Mouse (Mus musculus) spleen, embryonic (tissue): ENCODE measurements around the gene Mtch1.

Source experiments
- CTCF ChIA-PET: fragments of 350-600 bp; sonication (Branson Sonifier 250); formaldehyde crosslinking; loops from one replicate; lab custom pipeline; 2022; lab: Charles Lee

Mtch1 gene

GRCm38 (mm10) chr17:29315672-29316465 is 31.9 kb downstream of the Mtch1 start:
- CTCF ChIA-PET, result no interaction called here

- CTCF ChIA-PET, result no interaction called here
Measured at GRCm38 (mm10) chr17:29313300-29313699, 34.4 kb downstream of the Mtch1 start.

DNA sequence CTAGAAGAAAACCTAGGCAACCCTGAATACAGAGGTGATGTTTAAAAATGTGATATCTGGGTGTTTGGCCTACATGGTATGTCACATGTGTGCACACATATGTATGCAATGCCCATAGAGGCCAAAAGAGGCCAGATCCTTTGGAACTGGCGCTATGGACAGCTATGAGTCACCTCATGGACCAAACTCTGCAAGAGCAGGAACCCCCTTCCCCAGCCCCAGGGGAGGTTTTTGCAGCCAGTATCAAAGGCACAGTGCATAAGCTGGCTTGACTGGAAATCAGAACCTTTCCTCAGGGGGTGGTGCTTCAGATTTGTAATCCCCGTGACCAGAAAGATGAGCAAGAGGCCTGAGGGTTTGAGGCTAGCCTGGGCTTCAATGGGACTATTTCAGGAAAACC is 35.7 kb downstream of the Mtch1 start:
- CTCF ChIA-PET, result no interaction called here

DNA sequence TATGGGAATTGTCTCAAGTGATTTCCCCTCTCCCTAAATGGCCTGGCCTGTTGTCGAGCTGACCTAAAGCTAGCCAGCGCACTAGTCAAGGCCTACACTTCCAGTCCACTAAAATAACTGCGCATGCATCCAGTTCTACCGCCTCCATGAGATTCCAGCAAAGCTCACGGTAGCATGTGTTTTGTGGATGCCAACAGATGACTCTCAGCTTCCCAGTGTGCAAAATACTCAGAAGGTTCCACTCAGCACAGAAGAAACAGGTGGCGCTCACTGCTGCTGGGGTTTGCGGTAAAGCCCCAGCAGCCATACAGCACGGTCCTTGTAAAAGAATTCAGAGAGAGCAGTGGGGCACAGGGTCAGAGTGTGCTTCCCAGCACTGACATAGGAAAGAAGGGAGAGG is 36.1 kb downstream of the Mtch1 start:
- CTCF ChIA-PET, result interaction anchor here (0.6 kb wide), 1 partner anchor 36 kb away, joined by 3 read pairs; no protein-coding TSS in a partner anchor

DNA sequence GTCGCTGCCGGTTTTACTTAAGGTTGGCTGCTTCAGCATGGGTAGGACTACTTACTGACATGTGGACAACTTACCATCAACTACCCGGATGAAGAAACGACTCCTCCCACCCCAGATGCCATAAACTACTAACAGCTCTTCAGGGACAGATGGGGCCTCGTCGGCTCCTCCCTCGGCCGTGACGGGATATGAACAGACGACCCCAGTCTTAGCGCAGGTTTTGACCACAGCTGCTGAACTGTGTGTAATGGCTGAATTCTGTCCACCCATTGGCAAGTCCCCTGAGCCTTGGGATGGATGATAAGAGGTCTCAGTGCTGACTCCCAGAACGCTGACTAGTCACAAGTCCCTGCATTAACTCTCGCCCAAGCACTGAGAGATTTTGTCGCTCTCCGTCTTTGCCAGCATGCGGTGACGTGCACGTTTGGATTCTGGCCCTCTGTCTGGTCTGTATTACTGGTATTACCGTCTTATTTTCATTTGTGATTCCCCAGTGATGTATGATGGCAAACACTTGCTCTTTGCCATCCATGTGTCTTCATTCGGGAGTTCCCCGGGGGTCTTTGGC is 37.6 kb downstream of the Mtch1 start:
- CTCF ChIA-PET, result interaction anchor here (0.6 kb wide), 1 partner anchor 14 kb away, joined by 3 read pairs; no protein-coding TSS in a partner anchor

GRCm38 (mm10) chr17:29305871-29306270 is 41.9 kb downstream of the Mtch1 start:
- CTCF ChIA-PET, result interaction anchor here (1.6 kb wide), 1 partner anchor 41 kb away, joined by 3 read pairs; the partner anchor contains the start of gene Ppil1

- CTCF ChIA-PET, result interaction anchor here (1.4 to 1.6 kb wide), 2 partner anchors 8 to 41 kb away, joined by 3 to 4 read pairs; partner anchors contain the start of gene Ppil1
Measured at GRCm38 (mm10) chr17:29305058-29305806, 42.5 kb downstream of the Mtch1 start.

GRCm38 (mm10) chr17:29304376-29305057 is 43.2 kb downstream of the Mtch1 start:
- CTCF ChIA-PET, result interaction anchor here (1.4 to 1.6 kb wide), 2 partner anchors 8 to 40 kb away, joined by 3 to 4 read pairs; partner anchors contain the start of gene Ppil1

DNA sequence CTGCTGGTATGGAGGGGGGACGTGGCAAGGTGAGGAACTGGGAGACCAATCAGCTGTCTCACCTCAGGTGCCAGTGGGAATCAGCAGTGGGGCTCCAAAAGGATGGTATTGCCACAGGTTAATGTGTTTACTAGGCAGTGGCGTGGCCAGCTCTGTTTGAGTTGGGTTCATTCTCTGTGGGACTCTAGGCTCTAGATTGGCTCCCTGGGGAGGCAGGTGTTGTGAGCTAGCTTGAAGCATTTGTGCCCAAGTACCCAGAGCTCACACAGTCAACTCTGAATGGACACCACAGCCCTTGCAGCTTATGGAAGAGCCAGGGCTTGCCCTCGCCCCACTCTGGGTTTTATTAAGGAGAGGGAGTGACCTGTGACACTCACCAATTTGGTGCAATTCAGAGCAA is 43.9 kb downstream of the Mtch1 start:
- CTCF ChIA-PET, result interaction anchor here (1.4 kb wide), 1 partner anchor 9 kb away, joined by 4 read pairs; no protein-coding TSS in a partner anchor

DNA sequence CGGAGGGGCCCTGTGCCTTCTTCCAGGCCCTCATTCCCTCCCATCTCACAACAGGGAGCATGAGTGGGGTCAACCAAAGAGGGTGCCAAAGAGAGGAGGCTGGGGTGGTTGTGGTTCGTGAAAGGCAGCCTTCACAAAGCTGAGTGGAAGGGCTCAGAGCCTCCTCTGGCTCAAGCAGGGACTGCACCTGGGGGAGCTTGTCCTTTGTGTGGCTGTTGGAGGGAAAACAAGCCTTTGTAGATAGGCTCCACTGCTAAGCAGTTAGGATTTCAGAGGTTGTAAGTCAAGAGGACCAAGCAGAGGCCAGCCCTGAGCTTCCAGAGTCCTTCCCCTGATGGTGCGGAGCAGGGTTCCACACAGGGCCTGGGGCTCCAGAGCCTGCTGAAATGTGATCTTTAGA is 44.6 kb downstream of the Mtch1 start:
- CTCF ChIA-PET, result no interaction called here

DNA sequence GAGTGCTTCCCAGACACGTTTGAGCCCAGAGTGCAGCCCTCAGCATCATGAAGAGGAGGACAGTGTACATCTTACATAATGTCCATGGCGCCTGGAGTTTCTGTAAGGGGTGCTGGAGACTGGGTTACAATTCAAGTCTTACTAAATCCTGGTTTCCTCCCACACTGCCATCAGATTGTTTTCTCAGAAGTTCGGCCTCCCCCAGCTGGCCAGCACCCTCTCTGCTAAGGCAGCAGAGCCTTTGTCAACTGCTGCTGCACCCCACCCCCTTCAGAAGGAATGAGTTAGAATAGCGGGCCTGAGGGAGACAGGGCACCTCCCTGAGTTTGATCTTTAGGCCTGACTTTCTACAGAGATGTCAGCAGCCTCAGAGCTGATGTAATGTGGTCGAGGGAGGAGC is 45.6 kb downstream of the Mtch1 start:
- CTCF ChIA-PET, result no interaction called here

DNA sequence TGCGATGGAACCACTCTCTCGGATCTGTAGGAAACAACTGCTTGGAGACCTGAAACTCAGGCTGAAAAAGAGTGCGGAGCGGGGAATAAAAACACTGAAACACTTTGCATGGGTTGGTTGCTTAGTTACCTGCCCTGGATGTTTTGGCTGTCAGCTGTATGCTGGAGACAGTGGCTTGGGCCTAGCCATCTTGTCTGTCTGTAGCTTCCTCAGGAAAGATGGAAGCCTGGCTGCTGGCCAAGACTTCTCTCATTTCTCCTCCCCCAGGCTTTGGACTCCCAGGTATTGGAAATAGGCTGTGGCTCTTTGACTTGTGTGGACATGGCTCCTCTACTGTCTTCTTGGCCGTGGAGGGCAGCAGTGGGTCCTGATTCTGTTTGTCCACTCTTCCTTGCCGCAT is 46.3 kb downstream of the Mtch1 start:
- CTCF ChIA-PET, result interaction anchor here (0.6 kb wide), 1 partner anchor 39 kb away, joined by 4 read pairs; no protein-coding TSS in a partner anchor

DNA sequence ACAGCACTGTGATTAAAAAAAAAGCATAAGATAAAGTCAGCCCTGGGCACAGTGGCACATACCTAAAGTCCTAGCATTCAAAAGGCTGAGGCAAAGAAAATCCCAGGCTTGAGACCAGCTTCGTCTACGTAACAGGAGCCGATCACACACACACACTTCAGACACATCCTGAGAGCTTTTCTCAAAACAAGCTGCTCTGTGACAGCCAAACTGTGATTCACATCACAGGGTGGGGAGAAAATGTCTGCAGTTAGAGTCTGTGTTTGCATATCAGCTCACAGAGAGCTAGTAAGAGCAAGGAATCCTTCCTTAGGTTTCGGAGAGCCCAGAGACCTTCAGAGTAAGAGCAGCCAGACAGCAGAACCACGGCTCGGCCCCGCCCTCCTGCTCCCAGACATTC is 46.8 kb downstream of the Mtch1 start:
- CTCF ChIA-PET, result no interaction called here

- CTCF ChIA-PET, result no interaction called here
Measured at GRCm38 (mm10) chr17:29299282-29299681, 48.5 kb downstream of the Mtch1 start.

- CTCF ChIA-PET, result no interaction called here
Measured at GRCm38 (mm10) chr17:29297813-29298212, 49.9 kb downstream of the Mtch1 start.

- CTCF ChIA-PET, result no interaction called here
Measured at GRCm38 (mm10) chr17:29297321-29297720, 50.4 kb downstream of the Mtch1 start.

DNA sequence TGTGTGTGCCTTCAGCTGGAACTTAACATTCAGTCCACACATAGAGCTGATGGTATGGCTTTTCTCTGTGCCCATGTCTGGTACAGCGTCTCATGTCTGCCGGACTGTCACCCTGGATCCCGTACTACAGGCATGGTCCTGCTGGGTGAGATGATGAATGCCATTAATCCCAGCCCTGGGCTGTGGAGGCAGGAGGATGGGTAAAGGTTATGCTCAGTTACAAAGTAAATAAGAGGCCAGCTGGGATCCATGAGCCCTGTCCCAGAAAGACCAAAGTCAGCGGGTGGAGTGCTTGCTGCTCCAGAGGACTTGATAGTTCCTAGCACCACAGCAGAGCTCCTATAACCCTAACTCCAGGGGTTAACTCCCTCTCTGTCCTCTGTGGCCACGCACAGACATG is 51.9 kb downstream of the Mtch1 start:
- CTCF ChIA-PET, result no interaction called here

DNA sequence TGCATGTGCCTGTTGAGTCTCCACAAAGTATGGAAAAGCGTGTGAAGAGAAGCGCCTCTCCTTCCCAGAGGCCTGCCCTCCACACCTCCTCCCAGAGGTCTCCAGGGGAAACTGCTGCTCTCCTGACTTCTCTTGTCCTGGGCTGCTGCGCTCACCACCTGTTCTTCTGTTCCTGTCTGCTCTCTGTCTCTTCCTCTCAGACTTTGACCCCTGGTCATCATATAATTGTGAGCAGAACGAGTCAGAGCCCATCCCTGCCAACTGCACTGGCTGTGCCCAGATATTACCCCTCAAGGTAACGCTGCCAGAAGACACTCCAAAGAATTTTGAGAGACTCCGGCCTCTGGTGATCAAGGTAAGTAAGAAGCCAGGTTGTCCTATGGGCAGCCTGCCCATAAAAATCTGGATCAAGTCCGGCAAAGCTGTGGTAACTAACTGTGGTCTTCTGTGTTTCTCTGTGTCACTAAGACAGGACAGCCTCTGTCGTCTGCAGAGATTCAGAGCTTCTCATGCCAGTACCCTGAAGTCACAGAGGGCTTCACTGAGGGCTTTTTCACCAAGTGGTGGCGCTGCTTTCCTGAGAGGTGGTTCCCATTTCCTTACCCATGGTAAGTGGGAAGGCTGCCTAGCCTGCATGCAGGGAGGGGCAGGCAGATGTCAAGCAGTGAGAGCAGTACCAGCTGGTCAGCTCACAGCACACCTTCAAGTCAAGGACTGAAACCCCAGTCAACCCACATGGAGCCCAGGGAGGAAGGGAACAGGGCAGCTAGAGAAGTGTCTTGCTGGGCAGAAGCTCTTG is 53.7 kb downstream of the Mtch1 start:
- CTCF ChIA-PET, result interaction anchor here (0.6 kb wide), 1 partner anchor 202 kb away, joined by 5 read pairs; no protein-coding TSS in a partner anchor

GRCm38 (mm10) chr17:29292996-29293395 is 54.7 kb downstream of the Mtch1 start:
- CTCF ChIA-PET, result interaction anchor here (0.6 to 1.0 kb wide), 3 partner anchors 47 to 397 kb away, joined by 3 to 5 read pairs (median 4); no protein-coding TSS in a partner anchor

DNA sequence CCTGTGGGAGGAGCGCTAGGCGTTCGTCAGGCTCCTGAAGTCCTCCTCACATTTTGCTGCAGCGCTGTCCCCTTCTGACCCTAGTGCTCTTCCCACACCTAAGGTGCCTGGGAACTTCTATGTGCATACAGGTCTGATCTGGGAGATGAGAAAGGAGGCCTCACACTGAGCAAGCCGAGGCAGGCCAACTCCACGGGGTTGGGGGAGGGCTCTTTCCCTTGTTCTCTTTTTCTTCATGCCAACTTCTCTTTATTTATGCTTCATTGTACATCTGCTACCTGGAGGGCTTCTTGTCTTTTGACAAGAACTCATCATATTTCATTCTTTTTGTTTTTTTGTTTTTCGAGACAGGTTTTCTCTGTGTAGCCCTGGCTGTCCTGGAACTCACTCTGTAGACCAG is 55.9 kb downstream of the Mtch1 start:
- CTCF ChIA-PET, result interaction anchor here (0.7 kb wide), 1 partner anchor 819 kb away, joined by 4 read pairs; no protein-coding TSS in a partner anchor
